In the genomic region with DNA sequence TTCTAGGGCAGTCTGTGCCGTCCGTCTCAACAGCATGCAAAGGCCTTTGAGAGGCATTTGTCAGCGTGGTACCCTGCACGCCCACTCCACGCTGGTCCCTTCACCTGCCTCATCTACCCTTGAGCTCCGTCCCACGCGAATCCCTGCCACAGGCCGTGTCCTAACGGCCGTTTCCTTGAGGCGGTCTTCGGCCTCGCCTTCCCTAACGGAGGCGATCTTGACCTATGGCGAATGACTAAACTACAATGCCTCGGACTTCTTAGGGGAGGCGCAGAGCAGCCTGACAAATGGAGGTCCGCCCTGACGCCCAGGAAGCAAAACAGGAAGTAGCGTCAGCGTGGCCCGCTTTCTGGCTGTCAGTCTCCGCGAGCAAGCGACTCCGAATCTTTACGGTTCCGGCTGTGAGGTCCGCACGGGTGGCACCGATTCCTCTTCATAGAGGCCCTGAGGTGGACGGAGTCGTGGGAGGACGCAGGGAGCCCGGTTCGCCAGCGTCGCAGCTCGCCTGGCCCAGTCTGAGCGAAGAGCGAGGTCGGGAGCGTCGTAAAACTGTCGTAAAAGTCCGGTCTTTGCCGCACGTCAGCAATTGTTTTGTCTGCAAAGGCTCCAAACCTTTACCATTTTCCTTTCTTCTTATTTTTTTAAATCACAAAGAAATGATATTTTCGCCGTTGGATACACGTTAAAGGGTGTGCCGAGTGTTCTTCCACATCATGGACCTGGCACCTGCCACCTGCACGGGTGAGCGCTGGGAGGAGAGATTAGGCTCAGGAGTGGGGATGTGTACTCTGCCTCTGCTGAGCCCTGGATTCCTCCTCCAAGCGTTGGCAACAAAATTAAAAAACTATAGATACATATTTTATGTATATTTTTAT, we compare ENCODE assay signal across 7 mouse cellular contexts. TPM values are rescaled to one million over a fixed set of nuclear protein-coding genes. Genes with fewer than 3 reads are reported as not detected.
DNase-seq lines count a peak whose midpoint lies in the region; ATAC-seq lines count a peak whose summit lies in the region.

No protein-coding gene starts in this region.

- peak overlapping the region; percentile 77 for H3K4me3 ChIP-seq in embryonic facial prominence, embryonic 11.5 days (ENCODE audit: low read depth, low read length)
- peak overlapping the region; percentile 82 for H3K4me3 ChIP-seq in limb, embryonic 10.5 days
- H3K4me3 ChIP-seq in midbrain, embryonic 13.5 days (replicated peaks): peak overlapping the region; percentile 52

- peak overlapping the region; percentile 65 for H3K4me2 ChIP-seq in embryonic facial prominence, embryonic 11.5 days (ENCODE audit: low read depth, low read length)
- H3K4me2 ChIP-seq in midbrain, embryonic 13.5 days (replicated peaks): peak overlapping the region; percentile 69

- H3K9me3 ChIP-seq in embryonic facial prominence, embryonic 11.5 days (replicated peaks; ENCODE audit: control insufficient read depth, low read length): no peaks in the 10 kb centered on the region
- H3K9me3 ChIP-seq in limb, embryonic 10.5 days (replicated peaks): no peaks in the 10 kb centered on the region
- 0 out of 2 replicates have a peak, but pooled peaks cover 3% of the 10 kb centered on the region for H3K9me3 ChIP-seq in midbrain, embryonic 13.5 days

- peak; percentile 78 for ATAC-seq in embryonic facial prominence, embryonic 11.5 days (replicated peaks; ENCODE audit: insufficient number of reproducible peaks, low FRiP score, low TSS enrichment, low read depth)
- peak; percentile 98 for ATAC-seq in granulocyte monocyte progenitor cell, adult 5-6 weeks (replicated peaks; ENCODE audit: poor library complexity, severe bottlenecking)
- peak; percentile 92 for ATAC-seq in midbrain, embryonic 13.5 days

- no peaks in the 10 kb centered on the region for H3K4me1 ChIP-seq in embryonic facial prominence, embryonic 11.5 days (ENCODE audit: control insufficient read depth, insufficient read depth, low read length)
- 0 out of 2 replicates have a peak, but pooled peaks cover 4% of the 10 kb centered on the region for H3K4me1 ChIP-seq in limb, embryonic 10.5 days
- peaks cover 13% of the 10 kb centered on the region for H3K4me1 ChIP-seq in midbrain, embryonic 13.5 days (replicated peaks)

- H3K27ac ChIP-seq in embryonic facial prominence, embryonic 11.5 days (replicated peaks; ENCODE audit: low read depth, low read length): peak overlapping the region; percentile 86
- peak overlapping the region; percentile 98 for H3K27ac ChIP-seq in limb, embryonic 10.5 days
- peak overlapping the region; percentile 97 for H3K27ac ChIP-seq in midbrain, embryonic 13.5 days

- no peaks in the 10 kb centered on the region for H3K27me3 ChIP-seq in embryonic facial prominence, embryonic 11.5 days (ENCODE audit: control insufficient read depth, insufficient read depth, low read length)
- H3K27me3 ChIP-seq in limb, embryonic 10.5 days (ENCODE audit: low read depth, poor library complexity, severe bottlenecking): no peaks in the 10 kb centered on the region
- H3K27me3 ChIP-seq in midbrain, embryonic 13.5 days: no peaks in the 10 kb centered on the region

- H3K36me3 ChIP-seq in embryonic facial prominence, embryonic 11.5 days (replicated peaks; ENCODE audit: control insufficient read depth, insufficient read depth, low read depth, low read length): no peaks in the 10 kb centered on the region; the same call in 1 of the 2 replicates
- H3K36me3 ChIP-seq in limb, embryonic 10.5 days: peaks cover 12% of the 10 kb centered on the region
- H3K36me3 ChIP-seq in midbrain, embryonic 13.5 days: peaks cover 18% of the 10 kb centered on the region

- WGBS in embryonic facial prominence, embryonic 11.5 days: under 1% methylated on average over 57 of the region's 57 CpGs
- WGBS in limb, embryonic 10.5 days: under 1% methylated on average over 57 of the region's 57 CpGs
- under 1% methylated on average over 57 of the region's 57 CpGs for WGBS in midbrain, embryonic 13.5 days

- peak; percentile 89 for DNase-seq in adrenal gland, postnatal 14 days
- peak; percentile 94 for DNase-seq in embryonic facial prominence, embryonic 11.5 days (ENCODE audit: low spot score)
- DNase-seq in kidney, adult 11 months: peak; percentile 86
- DNase-seq in limb, embryonic 10.5 days (ENCODE audit: low spot score): peak; percentile 89
- peak; percentile 84 for DNase-seq in spleen, adult 12 weeks (ENCODE audit: low spot score)

- peak overlapping the region; percentile 92 for H3K9ac ChIP-seq in embryonic facial prominence, embryonic 11.5 days (replicated peaks; ENCODE audit: low read length)
- peak overlapping the region; percentile 73 for H3K9ac ChIP-seq in midbrain, embryonic 13.5 days (replicated peaks)

RNA-seq across cellular contexts. Expression of gene Zfp846, which starts 26.2 kb away (rescaled TPM):
- total RNA-seq in adrenal gland, postnatal 14 days (2021): 9.2 and 10.8 TPM in 2 replicates
- 18.7 and 20.2 TPM in 2 replicates for polyA plus RNA-seq in embryonic facial prominence, embryonic 11.5 days (2014; fragmentation: Nextera tagmentation; extraction: Ambion mirVana)
- total RNA-seq in granulocyte monocyte progenitor cell, adult 5-6 weeks (2014; fragmentation: Nextera tagmentation): 7.1 and 7.3 TPM in 2 replicates
- total RNA-seq in granulocyte monocyte progenitor cell, adult 5-6 weeks (2017): 4.7 and 13.0 TPM in 2 replicates
- 14.2 and 16.3 TPM in 2 replicates for polyA plus RNA-seq in limb, embryonic 10.5 days (2016; fragmentation: Nextera tagmentation; extraction: Ambion mirVana)
- 47.1 and 50.1 TPM in 2 replicates for polyA plus RNA-seq in midbrain, embryonic 13.5 days (2015; fragmentation: Nextera tagmentation; extraction: Ambion mirVana)

RNA-seq across cellular contexts. Expression of gene Ubl5, which starts 35.3 kb away (rescaled TPM):
- 308 TPM in 2 replicates for total RNA-seq in adrenal gland, postnatal 14 days (2021)
- polyA plus RNA-seq in embryonic facial prominence, embryonic 11.5 days (2014; fragmentation: Nextera tagmentation; extraction: Ambion mirVana): 417 and 447 TPM in 2 replicates
- 459 and 544 TPM in 2 replicates for total RNA-seq in granulocyte monocyte progenitor cell, adult 5-6 weeks (2014; fragmentation: Nextera tagmentation)
- total RNA-seq in granulocyte monocyte progenitor cell, adult 5-6 weeks (2017): 101 and 107 TPM in 2 replicates
- polyA plus RNA-seq in limb, embryonic 10.5 days (2016; fragmentation: Nextera tagmentation; extraction: Ambion mirVana): 330 TPM in 2 replicates
- 541 and 558 TPM in 2 replicates for polyA plus RNA-seq in midbrain, embryonic 13.5 days (2015; fragmentation: Nextera tagmentation; extraction: Ambion mirVana)

RNA-seq across cellular contexts. Expression of gene Fbxl12, which starts 37.2 kb away (rescaled TPM):
- 15.3 and 18.7 TPM in 2 replicates for total RNA-seq in adrenal gland, postnatal 14 days (2021)
- 8.5 and 11.5 TPM in 2 replicates for polyA plus RNA-seq in embryonic facial prominence, embryonic 11.5 days (2014; fragmentation: Nextera tagmentation; extraction: Ambion mirVana)
- 18.2 and 28.0 TPM in 2 replicates for total RNA-seq in granulocyte monocyte progenitor cell, adult 5-6 weeks (2014; fragmentation: Nextera tagmentation)
- total RNA-seq in granulocyte monocyte progenitor cell, adult 5-6 weeks (2017): 3.7 and 6.3 TPM in 2 replicates
- 21.5 and 21.6 TPM in 2 replicates for polyA plus RNA-seq in limb, embryonic 10.5 days (2016; fragmentation: Nextera tagmentation; extraction: Ambion mirVana)
- 17.7 and 19.0 TPM in 2 replicates for polyA plus RNA-seq in midbrain, embryonic 13.5 days (2015; fragmentation: Nextera tagmentation; extraction: Ambion mirVana)

RNA-seq across cellular contexts. Expression of gene Pin1, which starts 44.6 kb away (rescaled TPM):
- total RNA-seq in adrenal gland, postnatal 14 days (2021): 20.1 and 20.2 TPM in 2 replicates
- 59.5 and 62.5 TPM in 2 replicates for polyA plus RNA-seq in embryonic facial prominence, embryonic 11.5 days (2014; fragmentation: Nextera tagmentation; extraction: Ambion mirVana)
- total RNA-seq in granulocyte monocyte progenitor cell, adult 5-6 weeks (2014; fragmentation: Nextera tagmentation): 14.8 and 22.5 TPM in 2 replicates
- total RNA-seq in granulocyte monocyte progenitor cell, adult 5-6 weeks (2017): 16.1 and 22.4 TPM in 2 replicates
- 82.8 and 93.0 TPM in 2 replicates for polyA plus RNA-seq in limb, embryonic 10.5 days (2016; fragmentation: Nextera tagmentation; extraction: Ambion mirVana)
- 62.0 and 63.2 TPM in 2 replicates for polyA plus RNA-seq in midbrain, embryonic 13.5 days (2015; fragmentation: Nextera tagmentation; extraction: Ambion mirVana)

Comparison
In these comparisons a context has a peak if more than half of its experiments do, and no peak if none do; other contexts are left out.
1. Peak in every context shown above with its lines: DNase-seq, ATAC-seq, H3K4me3 ChIP-seq and H3K27ac ChIP-seq.